Mouse (Mus musculus) kidney, embryonic 15.5 days (tissue): ENCODE data around the gene Bcdin3d. TPM values are rescaled to one million over a fixed set of nuclear protein-coding genes. Genes with fewer than 3 reads are reported as not detected.

Source experiments
- ATAC-seq: fragments of 200-750 bp; cut with Nextera tagmentation; replicated peaks from 2 replicates; pipeline ENCODE4 v1.8.0; 2017; ENCODE audit warnings: moderate TSS enrichment; ENCODE audit not compliant: low FRiP score
- H3K27ac ChIP-seq: fragments of 300-500 bp; sonication (generic); 2 replicates; pipeline ENCODE4 v1.5.1; 2015; ENCODE audit warnings: mild to moderate bottlenecking, inconsistent platforms
- H3K27me3 ChIP-seq: fragments of 300-500 bp; sonication (generic); 2 replicates; pipeline ENCODE4 v1.6.1; 2015; ENCODE audit warnings: inconsistent platforms
- H3K36me3 ChIP-seq: fragments of 300-500 bp; sonication (generic); 2 replicates; pipeline ENCODE4 v1.6.1; 2015; ENCODE audit warnings: inconsistent platforms
- H3K4me1 ChIP-seq: fragments of 300-500 bp; sonication (generic); 2 replicates; pipeline ENCODE4 v1.6.1; 2015; ENCODE audit warnings: inconsistent platforms
- H3K4me2 ChIP-seq: fragments of 300-500 bp; sonication (generic); 2 replicates; pipeline ENCODE4 v1.6.1; 2015; ENCODE audit warnings: moderate library complexity, mild to moderate bottlenecking, inconsistent platforms
- H3K4me3 ChIP-seq: fragments of 300-500 bp; sonication (generic); replicated peaks from 2 replicates; pipeline ENCODE4 v1.5.1; 2015; ENCODE audit warnings: mild to moderate bottlenecking, inconsistent platforms
- H3K9ac ChIP-seq: fragments of 300-500 bp; sonication (generic); 2 replicates; pipeline ENCODE4 v1.6.1; 2015; ENCODE audit warnings: mild to moderate bottlenecking, inconsistent platforms
- H3K9me3 ChIP-seq: fragments of 300-500 bp; sonication (generic); replicated peaks from 2 replicates; pipeline ENCODE4 v1.6.1; 2016; ENCODE audit warnings: inconsistent platforms
- WGBS: fragments of 180-500 bp; shearing (Covaris S2); methylation state at CpG from one replicate; pipeline ENCODE4 v1.1.7; 2015; ENCODE audit warnings: mixed read lengths; 5-methylcytosine and 5-hydroxymethylcytosine counted together
- polyA plus RNA-seq: library from polyadenylated mRNA; unstranded; fragments of >200 nt; fragmentation: Nextera tagmentation; extraction: Ambion mirVana; gene quantifications from 2 replicates; pipeline ENCODE4 v1.2.1, GENCODE M21; 2015

The Bcdin3d gene
- polyA plus RNA-seq, 1 experiment from 2014 or later: 15.6 TPM

DNA sequence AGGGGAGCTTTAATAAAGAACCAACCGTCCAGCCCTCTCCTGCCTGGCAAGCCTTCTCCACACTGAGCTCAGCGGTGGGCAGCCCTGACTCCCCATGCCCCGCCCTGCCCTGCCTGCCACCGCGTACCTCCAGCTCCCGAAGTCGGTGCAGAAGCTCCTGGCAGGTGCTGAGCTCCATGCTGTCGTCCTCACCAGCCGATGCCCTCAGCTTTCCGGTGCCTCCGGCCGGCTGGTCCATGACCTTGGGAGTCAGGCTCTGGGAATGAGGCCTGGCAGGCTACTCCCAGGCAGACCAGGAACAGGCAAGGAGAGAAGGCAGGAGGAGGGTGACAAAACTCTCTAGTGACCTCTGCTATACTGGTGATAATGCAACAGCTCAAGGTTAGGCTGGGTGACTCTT, 40.6 kb downstream of the Bcdin3d start:
- Histone ChIP-seq H3K27me3 (no peaks in the 10 kb centered on the region), H3K27ac (no peak overlapping the region), H3K4me3 (no peak overlapping the region), H3K36me3 (peaks cover 46% of the 10 kb centered on the region), H3K9ac (no peak overlapping the region), H3K4me1 (peaks cover 91% of the 10 kb centered on the region), H3K9me3 (no peaks in the 10 kb centered on the region), H3K4me2 (no peak overlapping the region)
- no peak; the same call in 1 of the 2 replicates for ATAC-seq
- 66% methylated on average over 12 of the region's 12 CpGs for WGBS

DNA sequence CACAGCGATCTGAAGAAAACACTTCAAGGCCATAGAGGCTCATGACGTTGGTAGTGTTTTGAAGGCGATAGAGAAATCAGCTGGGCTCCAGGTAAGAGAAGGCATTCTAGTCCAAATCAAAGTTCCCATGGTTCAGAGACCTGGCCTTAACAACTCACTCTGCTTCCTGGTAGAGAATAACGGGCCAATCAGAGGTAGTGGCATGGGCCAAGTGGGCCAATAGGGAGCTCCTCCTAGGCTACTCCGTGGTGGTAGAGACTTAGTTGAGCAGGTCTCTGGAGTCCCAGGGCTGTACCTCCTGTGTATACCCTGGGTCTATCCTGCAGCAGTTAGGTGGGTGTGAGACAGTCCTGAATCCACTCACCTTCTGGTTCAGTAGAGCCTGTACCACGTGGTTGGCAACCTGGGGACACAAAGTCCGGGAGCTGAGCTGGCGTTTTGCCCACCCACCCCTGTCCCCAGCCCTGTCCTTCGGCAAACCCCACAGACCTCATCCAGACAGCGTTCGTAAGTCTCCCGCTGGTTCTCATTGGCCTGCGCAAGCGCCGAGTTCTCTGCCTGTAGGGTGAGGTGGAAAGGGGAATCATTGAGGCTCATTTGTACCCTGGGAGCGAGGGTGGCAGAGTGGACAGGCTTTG, 41.3 kb downstream of the Bcdin3d start:
- 88% methylated on average over 16 of the region's 16 CpGs for WGBS
- H3K4me1 ChIP-seq: peaks cover 84% of the 10 kb centered on the region
- H3K4me3 ChIP-seq: no peak overlapping the region
- H3K27me3 ChIP-seq: no peaks in the 10 kb centered on the region
- peaks cover 46% of the 10 kb centered on the region for H3K36me3 ChIP-seq
- no peak overlapping the region for H3K9ac ChIP-seq
- no peak overlapping the region for H3K27ac ChIP-seq
- no peaks in the 10 kb centered on the region for H3K9me3 ChIP-seq
- no peak overlapping the region for H3K4me2 ChIP-seq
- no peak for ATAC-seq

DNA sequence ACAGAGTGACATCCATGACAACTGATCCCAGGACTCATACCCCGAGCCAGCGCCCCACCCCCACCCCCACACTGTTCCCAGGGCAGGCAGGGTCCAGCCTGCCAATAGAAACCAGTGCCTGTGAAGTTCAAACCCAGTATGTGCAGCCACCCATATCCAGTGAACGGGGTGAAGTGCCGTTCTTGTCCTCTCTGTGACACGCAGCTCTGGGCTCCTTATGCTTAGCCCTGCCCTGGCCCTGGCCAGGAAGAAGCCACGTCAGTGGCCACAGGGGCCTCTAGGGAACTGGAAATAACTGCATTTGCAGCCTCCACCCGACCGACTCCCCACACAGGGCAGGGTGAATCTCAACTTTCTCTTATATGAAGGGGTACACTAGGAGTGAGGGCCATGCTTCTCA, 42.6 kb downstream of the Bcdin3d start:
- peak; percentile 61 for ATAC-seq
- no peaks in the 10 kb centered on the region for H3K9me3 ChIP-seq
- H3K27ac ChIP-seq: peak overlapping the region; percentile 78
- peaks cover 76% of the 10 kb centered on the region for H3K4me1 ChIP-seq
- H3K36me3 ChIP-seq: peaks cover 55% of the 10 kb centered on the region
- H3K4me3 ChIP-seq: no peak overlapping the region
- no peak overlapping the region for H3K9ac ChIP-seq
- 50% methylated on average over 8 of the region's 8 CpGs for WGBS
- H3K27me3 ChIP-seq: no peaks in the 10 kb centered on the region
- H3K4me2 ChIP-seq: no peak overlapping the region

DNA sequence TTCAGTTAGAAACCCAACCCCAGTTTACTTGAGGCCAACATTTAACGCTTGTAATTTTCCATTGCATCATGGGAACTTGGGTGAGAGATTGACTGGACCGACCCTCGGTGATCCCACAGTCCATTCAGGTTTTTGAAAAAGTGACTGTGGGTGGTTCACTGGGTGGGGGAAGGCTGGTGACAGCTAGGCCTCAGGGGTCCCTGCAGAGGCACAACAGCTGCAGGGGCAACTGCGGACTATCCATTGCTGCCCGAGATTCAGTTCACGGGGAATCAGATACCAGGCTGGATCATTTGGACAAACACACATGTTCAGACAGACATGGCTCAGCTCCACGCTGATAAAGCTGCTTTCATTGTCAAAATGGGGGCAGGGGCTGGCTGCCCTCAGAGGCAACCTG, 43.0 kb downstream of the Bcdin3d start:
- H3K36me3 ChIP-seq: peaks cover 60% of the 10 kb centered on the region
- H3K4me1 ChIP-seq: peaks cover 71% of the 10 kb centered on the region
- H3K27me3 ChIP-seq: no peaks in the 10 kb centered on the region
- no peak overlapping the region for H3K4me3 ChIP-seq
- WGBS: 55% methylated on average over 7 of the region's 7 CpGs
- no peak overlapping the region for H3K9ac ChIP-seq
- no peak for ATAC-seq
- H3K9me3 ChIP-seq: no peaks in the 10 kb centered on the region
- H3K4me2 ChIP-seq: no peak overlapping the region
- H3K27ac ChIP-seq: peak overlapping the region; percentile 78

DNA sequence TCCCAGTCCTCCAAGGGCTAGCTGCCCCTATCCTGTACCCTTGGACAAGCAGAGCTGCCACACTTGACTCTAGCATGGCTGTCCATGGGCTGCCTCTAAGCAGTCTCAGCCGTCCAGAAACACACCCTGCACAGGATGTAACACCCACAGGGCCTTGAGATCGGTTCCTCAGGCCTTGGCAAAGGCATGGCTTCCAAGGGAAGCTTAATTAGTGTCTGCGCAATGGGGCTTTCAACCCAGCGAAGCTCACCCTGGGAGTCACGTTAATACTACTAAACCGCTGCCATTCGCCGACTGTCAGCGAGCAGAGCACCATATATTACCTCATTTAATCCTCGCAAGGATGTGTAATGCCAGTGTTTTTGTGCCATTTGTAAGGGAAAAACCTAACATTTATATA, 43.5 kb downstream of the Bcdin3d start:
- H3K9me3 ChIP-seq: no peaks in the 10 kb centered on the region
- H3K27me3 ChIP-seq: no peaks in the 10 kb centered on the region
- no peak for ATAC-seq
- no peak overlapping the region for H3K4me2 ChIP-seq
- H3K36me3 ChIP-seq: peaks cover 64% of the 10 kb centered on the region
- H3K4me3 ChIP-seq: no peak overlapping the region
- no peak overlapping the region for H3K9ac ChIP-seq
- H3K27ac ChIP-seq: peak overlapping the region; percentile 78
- peaks cover 67% of the 10 kb centered on the region for H3K4me1 ChIP-seq
- WGBS: 85% methylated on average over 10 of the region's 10 CpGs

DNA sequence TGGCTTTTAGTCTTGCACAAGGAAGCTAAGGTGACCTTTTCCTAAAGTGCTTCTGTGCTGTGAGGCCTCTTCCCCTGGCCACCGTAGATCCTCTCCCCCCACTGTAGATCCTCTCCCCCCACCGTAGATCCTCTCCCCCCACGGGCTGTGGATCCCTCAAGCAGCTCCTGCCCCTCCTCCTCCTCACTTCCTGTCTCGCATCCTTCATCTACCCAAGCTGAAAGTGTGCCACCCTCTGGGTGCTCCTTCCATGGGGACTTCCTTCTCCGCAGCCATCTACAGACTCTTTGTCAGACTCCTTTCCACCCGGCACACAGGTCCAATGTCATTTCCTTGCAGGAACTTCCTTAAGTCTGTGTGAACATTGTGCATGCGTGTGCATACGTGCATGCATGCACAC, 44.1 kb downstream of the Bcdin3d start:
- H3K4me3 ChIP-seq: no peak overlapping the region
- H3K4me2 ChIP-seq: no peak overlapping the region
- H3K27ac ChIP-seq: peak overlapping the region; percentile 78; the same call in 1 of the 2 replicates
- H3K9me3 ChIP-seq: no peaks in the 10 kb centered on the region
- WGBS: 77% methylated on average over 8 of the region's 8 CpGs
- H3K9ac ChIP-seq: no peak overlapping the region
- H3K27me3 ChIP-seq: no peaks in the 10 kb centered on the region
- ATAC-seq: no peak
- peaks cover 71% of the 10 kb centered on the region for H3K36me3 ChIP-seq
- peaks cover 62% of the 10 kb centered on the region for H3K4me1 ChIP-seq

DNA sequence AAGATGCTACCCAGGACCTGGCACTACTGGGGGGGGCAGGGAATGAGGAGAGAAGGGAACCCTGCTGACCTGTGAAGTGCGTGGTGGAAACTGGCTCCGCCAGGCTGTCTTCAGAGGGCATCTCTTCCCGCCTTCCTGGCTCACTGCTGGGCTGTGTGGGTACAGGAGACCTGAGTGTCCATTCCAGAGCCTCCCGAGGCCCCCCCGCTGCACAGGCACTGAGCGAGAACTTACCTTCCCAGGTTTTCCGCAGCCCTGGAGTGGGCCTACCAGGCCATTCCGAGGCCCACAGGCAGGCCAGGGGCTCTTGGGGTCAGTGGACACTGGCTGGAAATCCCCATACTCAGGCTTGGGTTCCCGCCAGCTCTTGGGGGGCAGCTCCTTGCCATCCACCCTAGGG, 50.6 kb downstream of the Bcdin3d start:
- Histone ChIP-seq H3K4me1 (peaks cover 40% of the 10 kb centered on the region), H3K36me3 (peaks cover 65% of the 10 kb centered on the region), H3K4me2 (no peak overlapping the region), H3K9me3 (no peaks in the 10 kb centered on the region), H3K27me3 (no peaks in the 10 kb centered on the region), H3K27ac (no peak overlapping the region), H3K4me3 (no peak overlapping the region), H3K9ac (no peak overlapping the region)
- ATAC-seq: no peak
- WGBS: 86% methylated on average over 9 of the region's 9 CpGs

DNA sequence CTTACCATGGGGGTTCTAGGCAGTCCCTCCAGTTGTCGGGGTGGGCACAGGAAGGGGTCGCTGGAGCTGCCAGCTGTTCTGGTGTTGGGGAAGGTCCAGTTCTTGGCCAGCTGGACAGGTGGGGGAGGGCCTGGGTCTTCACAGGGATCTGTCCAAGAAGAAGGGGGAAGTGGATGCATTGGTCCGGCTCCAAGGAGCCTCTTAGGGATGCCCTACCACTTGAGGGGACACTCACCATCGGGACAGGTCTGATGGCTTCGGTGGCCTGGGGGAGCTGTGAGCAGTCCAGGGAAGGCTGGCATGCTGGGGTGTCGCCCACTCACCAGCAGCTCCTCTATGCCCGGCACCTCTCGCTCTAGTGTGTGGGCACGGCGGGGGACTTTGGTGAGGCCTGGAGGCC, 51.4 kb downstream of the Bcdin3d start:
- no peak overlapping the region for H3K9ac ChIP-seq
- H3K4me3 ChIP-seq: no peak overlapping the region
- H3K27me3 ChIP-seq: no peaks in the 10 kb centered on the region
- no peaks in the 10 kb centered on the region for H3K9me3 ChIP-seq
- peaks cover 58% of the 10 kb centered on the region for H3K36me3 ChIP-seq
- H3K27ac ChIP-seq: 0 out of 2 replicates have a peak overlapping the region, but pooled peaks have one; percentile 9
- ATAC-seq: no peak
- H3K4me2 ChIP-seq: no peak overlapping the region
- WGBS: 92% methylated on average over 10 of the region's 10 CpGs
- peaks cover 40% of the 10 kb centered on the region for H3K4me1 ChIP-seq

DNA sequence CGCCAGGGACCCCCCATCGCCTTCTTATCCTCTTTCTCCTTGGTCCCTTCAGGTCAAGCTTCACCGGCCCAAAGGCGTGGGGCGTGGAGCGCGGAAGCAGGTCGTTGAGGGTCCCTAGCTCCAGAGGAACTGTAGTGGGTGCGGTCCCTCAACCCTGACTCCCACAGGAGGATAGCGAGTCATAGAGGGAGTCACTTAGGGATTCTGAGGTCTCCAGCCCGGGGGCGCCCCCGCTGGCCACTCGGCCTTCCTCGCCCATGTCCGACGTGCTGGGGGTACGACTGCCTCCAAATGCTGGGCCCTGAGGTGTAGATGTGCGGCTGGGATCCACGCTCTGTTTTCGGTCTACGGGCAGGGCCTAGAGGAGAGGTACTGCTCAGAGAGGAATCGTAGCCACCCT, 52.0 kb downstream of the Bcdin3d start:
- WGBS: 82% methylated on average over 23 of the region's 23 CpGs
- no peak for ATAC-seq

DNA sequence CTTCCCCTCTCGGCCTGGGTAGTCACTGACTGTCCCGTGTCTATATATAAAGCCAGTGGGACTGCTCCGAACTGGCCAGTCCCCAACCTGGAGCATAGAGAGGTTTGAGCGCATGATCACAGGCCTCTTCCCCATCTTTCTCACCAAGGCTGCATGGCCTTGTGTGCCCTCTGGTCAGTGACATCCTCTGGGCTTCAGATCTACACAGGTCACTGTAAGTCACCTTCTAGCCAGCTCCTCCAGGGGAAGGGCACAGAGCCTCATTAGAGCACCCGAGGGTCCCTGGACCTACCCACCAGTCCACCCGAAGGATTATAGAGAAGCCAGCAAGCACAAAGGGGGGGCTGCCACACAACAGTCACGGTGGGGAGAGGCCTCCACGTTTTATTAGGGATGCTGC, 52.9 kb downstream of the Bcdin3d start:
- Histone ChIP-seq H3K4me3 (no peak overlapping the region), H3K27me3 (no peaks in the 10 kb centered on the region), H3K9ac (no peak overlapping the region), H3K9me3 (no peaks in the 10 kb centered on the region), H3K4me2 (no peak overlapping the region), H3K36me3 (peaks cover 43% of the 10 kb centered on the region), H3K4me1 (peaks cover 47% of the 10 kb centered on the region), H3K27ac (peak overlapping the region; percentile 95)
- 75% methylated on average over 8 of the region's 8 CpGs for WGBS
- no peak for ATAC-seq

More for the DNA sequence above, 52.0 kb downstream of the Bcdin3d start:
- Histone ChIP-seq H3K4me3 (no peak overlapping the region), H3K27me3 (no peaks in the 10 kb centered on the region), H3K4me1 (peaks cover 46% of the 10 kb centered on the region), H3K9ac (no peak overlapping the region), H3K27ac (0 out of 2 replicates have a peak overlapping the region, but pooled peaks have one; percentile 95), H3K9me3 (no peaks in the 10 kb centered on the region), H3K4me2 (no peak overlapping the region), H3K36me3 (peaks cover 52% of the 10 kb centered on the region)

DNA sequence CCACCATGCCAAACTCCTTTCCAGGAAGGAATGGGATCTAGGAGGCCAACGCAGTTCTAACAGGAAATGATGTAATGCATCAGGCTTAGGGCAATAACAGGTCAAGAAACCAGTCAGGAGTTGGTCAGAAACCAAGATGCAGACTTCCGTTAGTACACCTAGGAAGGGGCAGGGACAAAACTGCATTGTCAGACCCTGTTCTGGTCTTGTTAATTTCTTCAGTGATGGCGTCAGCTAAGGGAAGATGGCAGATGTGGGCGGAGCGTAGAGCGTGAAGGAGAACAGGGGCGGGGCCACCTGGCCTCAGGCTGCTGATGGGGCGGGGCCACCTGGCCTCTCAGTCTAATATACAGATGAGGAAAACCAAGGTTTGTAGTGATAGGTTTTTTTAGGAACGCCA, 53.4 kb downstream of the Bcdin3d start:
- 59% methylated on average over 9 of the region's 9 CpGs for WGBS
- Histone ChIP-seq H3K9me3 (no peaks in the 10 kb centered on the region), H3K27me3 (no peaks in the 10 kb centered on the region), H3K27ac (peak overlapping the region; percentile 95), H3K9ac (no peak overlapping the region), H3K4me1 (peaks cover 51% of the 10 kb centered on the region), H3K4me3 (no peak overlapping the region), H3K4me2 (peak overlapping the region; percentile 52), H3K36me3 (peaks cover 38% of the 10 kb centered on the region)
- ATAC-seq: 0 out of 2 replicates have a peak, but pooled peaks have one; percentile 2

DNA sequence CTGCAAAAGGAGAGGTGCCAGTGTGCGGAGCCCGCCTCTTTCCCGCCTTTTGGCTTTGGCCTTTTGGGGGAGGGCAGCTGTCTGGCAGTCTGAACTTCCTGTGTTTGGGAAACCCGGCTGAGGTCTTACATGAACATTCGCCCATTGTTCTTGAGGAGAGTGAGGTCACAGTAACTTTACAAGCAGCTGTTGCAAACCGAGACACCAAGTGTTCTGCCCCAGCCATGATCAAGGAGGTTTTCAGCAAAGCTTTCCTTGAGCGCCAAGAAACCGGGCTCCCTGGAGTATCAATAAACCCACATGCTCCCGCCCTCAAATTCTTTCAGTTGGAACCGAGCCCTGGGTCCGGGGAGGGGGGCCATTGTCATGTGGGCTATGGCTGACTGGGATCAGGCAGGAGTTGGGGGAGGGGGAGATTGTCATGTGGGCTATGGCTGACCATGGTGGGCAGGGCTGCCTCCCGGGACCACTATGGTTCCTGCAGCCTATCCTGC, 54.0 kb downstream of the Bcdin3d start:
- under 1% methylated on average over 12 of the region's 12 CpGs for WGBS
- Histone ChIP-seq H3K4me2 (peak overlapping the region; percentile 52), H3K4me1 (peaks cover 54% of the 10 kb centered on the region), H3K9me3 (no peaks in the 10 kb centered on the region), H3K4me3 (peak overlapping the region; percentile 21), H3K9ac (peak overlapping the region; percentile 18; the same call in 1 of the 2 replicates), H3K27ac (peak overlapping the region; percentile 95), H3K36me3 (peaks cover 32% of the 10 kb centered on the region), H3K27me3 (no peaks in the 10 kb centered on the region)
- peak; percentile 65 for ATAC-seq
